ENCODE assay signal across 24 mouse cellular contexts in the genomic region with DNA sequence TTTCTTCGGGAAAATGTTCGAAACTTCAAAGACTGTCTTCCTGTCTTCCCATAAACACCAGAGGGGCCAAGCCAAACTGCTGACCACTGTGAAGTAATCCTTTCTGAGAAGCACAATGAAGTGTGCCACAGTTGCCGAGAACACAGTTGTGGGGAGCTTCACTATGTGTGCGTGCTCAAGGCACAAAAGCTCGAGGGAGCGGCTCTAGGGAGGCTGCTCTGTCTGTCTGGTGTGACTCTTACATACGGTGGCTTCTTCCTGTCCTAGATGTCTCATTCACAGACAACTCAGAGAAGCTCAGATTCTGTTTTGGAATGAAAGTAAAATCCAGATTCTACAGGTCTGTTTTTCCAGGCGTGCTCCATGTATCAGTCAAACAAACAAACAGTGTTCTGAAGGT. TPM values are rescaled to one million over a fixed set of nuclear protein-coding genes. Genes with fewer than 3 reads are reported as not detected.
DNase-seq lines count a peak whose midpoint lies in the region; ATAC-seq and TF ChIP-seq lines count a peak whose summit lies in the region.
"Had no signal": no experiment of that assay in that cellular context is flagged by ENCODE, and none has a peak within 500 bp of the region (broad histone marks: within the 10 kb centered on the region; RNA-seq: fewer than 3 reads in every experiment).

No protein-coding gene starts in this region.

- peaks cover 15% of the 10 kb centered on the region for H3K27me3 ChIP-seq in heart, embryonic 11.5 days (ENCODE audit: control insufficient read depth, insufficient read depth, low read length)
- peaks cover 4% of the 10 kb centered on the region; the same call in 1 of the 2 replicates for H3K27me3 ChIP-seq in lung, embryonic 14.5 days (ENCODE audit: insufficient read depth, low read length)
- peaks cover 30% of the 10 kb centered on the region for H3K27me3 ChIP-seq in midbrain, embryonic 11.5 days (ENCODE audit: control insufficient read depth, insufficient read depth, low read length)
- H3K27me3 ChIP-seq in midbrain, embryonic 16.5 days (ENCODE audit: control insufficient read depth, insufficient read depth, low read depth, low read length), result peaks cover under 1% of the 10 kb centered on the region; the same call in 1 of the 2 replicates
- H3K27me3 ChIP-seq: CH12.LX; forebrain, embryonic 13.5 days; forebrain, embryonic 15.5 days; Patski had no signal

- no peak for ATAC-seq in heart, embryonic 11.5 days (replicated peaks; ENCODE audit: insufficient number of reproducible peaks, low FRiP score, low TSS enrichment)
- ATAC-seq in lung, embryonic 14.5 days (ENCODE audit: insufficient read depth), result no peak
- ATAC-seq in midbrain, embryonic 11.5 days (ENCODE audit: low FRiP score), result no peak
- no peak for ATAC-seq in midbrain, embryonic 16.5 days
- ATAC-seq: activated CD4-positive, CD25-positive, alpha-beta regulatory T cell, adult 4 months; CD4-positive, CD25-positive, alpha-beta regulatory T cell, adult 4 months; forebrain, embryonic 13.5 days; forebrain, embryonic 15.5 days; Patski had no signal

- H3K4me1 ChIP-seq in heart, embryonic 11.5 days (ENCODE audit: control insufficient read depth, insufficient read depth, low read length), result peaks cover 13% of the 10 kb centered on the region
- H3K4me1 ChIP-seq in lung, embryonic 14.5 days (ENCODE audit: insufficient read depth), result peaks cover 5% of the 10 kb centered on the region
- H3K4me1 ChIP-seq in lung, adult 2 months (ENCODE audit: control insufficient read depth, insufficient read depth, low read length), result no peaks in the 10 kb centered on the region
- H3K4me1 ChIP-seq in midbrain, embryonic 11.5 days (ENCODE audit: control insufficient read depth, insufficient read depth, low read length), result peaks cover 20% of the 10 kb centered on the region
- H3K4me1 ChIP-seq in midbrain, embryonic 16.5 days (ENCODE audit: control insufficient read depth, insufficient read depth, low read length), result peaks cover 20% of the 10 kb centered on the region
- H3K4me1 ChIP-seq: forebrain, embryonic 15.5 days had no signal

- no peaks in the 10 kb centered on the region for H3K9me3 ChIP-seq in heart, embryonic 11.5 days (replicated peaks; ENCODE audit: control insufficient read depth, low read length)
- H3K9me3 ChIP-seq in lung, embryonic 14.5 days (ENCODE audit: low read depth, low read length), result no peaks in the 10 kb centered on the region
- H3K9me3 ChIP-seq in midbrain, embryonic 11.5 days (ENCODE audit: control insufficient read depth, low read length), result no peaks in the 10 kb centered on the region
- H3K9me3 ChIP-seq in midbrain, embryonic 16.5 days (replicated peaks; ENCODE audit: control insufficient read depth, low read length, poor library complexity, severe bottlenecking), result no peaks in the 10 kb centered on the region
- H3K9me3 ChIP-seq: embryonic facial prominence, embryonic 10.5 days; embryonic facial prominence, embryonic 12.5 days; forebrain, embryonic 13.5 days; forebrain, embryonic 15.5 days; G1E had no signal

- H3K4me3 ChIP-seq in heart, embryonic 11.5 days (ENCODE audit: low read depth, low read length), result no peak overlapping the region
- no peak overlapping the region for H3K4me3 ChIP-seq in lung, embryonic 14.5 days (ENCODE audit: low read depth, low read length)
- H3K4me3 ChIP-seq in lung, adult 2 months (replicated peaks; ENCODE audit: extremely low read depth, low read depth, low read length), result no peak overlapping the region
- H3K4me3 ChIP-seq in midbrain, embryonic 11.5 days (ENCODE audit: low read depth, low read length), result no peak overlapping the region
- H3K4me3 ChIP-seq in midbrain, embryonic 16.5 days (ENCODE audit: low read depth, low read length), result no peak overlapping the region
- H3K4me3 ChIP-seq: embryonic facial prominence, embryonic 10.5 days; embryonic facial prominence, embryonic 12.5 days; forebrain, embryonic 13.5 days; forebrain, embryonic 15.5 days had no signal

- TF ChIP-seq CTCF in lung, embryonic 14.5 days (IDR thresholded peaks at IDR 0.05; ENCODE audit: low read depth), result no peak
- TF ChIP-seq CTCF in lung, adult 2 months (IDR thresholded peaks at IDR 0.05; ENCODE audit: insufficient read depth, low read length), result no peak

- DNase-seq in heart, adult 11 months, result peak; percentile 81
- DNase-seq in lung, embryonic 14.5 days, result peak; percentile 24
- no peak for DNase-seq in lung, adult 2 months
- peak; percentile 82 for DNase-seq in midbrain, embryonic 11.5 days (ENCODE audit: low spot score, missing footprints)
- DNase-seq: adrenal gland, adult 8-10 months; adrenal gland, postnatal 14 days; adrenal gland, postnatal 36 days; B cell, adult 2 months; cerebellum, adult 11-12 months; cerebellum, adult 2 months; cerebellum, adult 9-10 months; cerebellum, postnatal 10 days; cerebellum, postnatal 25 days had no signal

- TF ChIP-seq POLR2A in lung, adult 2 months (IDR thresholded peaks at IDR 0.05; ENCODE audit: borderline replicate concordance, extremely low read depth, low read depth, low read length), result no peak

- H3K27ac ChIP-seq in heart, embryonic 11.5 days (ENCODE audit: low read depth, low read length), result no peak overlapping the region
- no peak overlapping the region for H3K27ac ChIP-seq in lung, embryonic 14.5 days (ENCODE audit: low read depth)
- no peak overlapping the region for H3K27ac ChIP-seq in midbrain, embryonic 11.5 days (ENCODE audit: low read depth, low read length)
- H3K27ac ChIP-seq in midbrain, embryonic 16.5 days (ENCODE audit: low read length), result no peak overlapping the region
- H3K27ac ChIP-seq: embryonic facial prominence, embryonic 10.5 days; embryonic facial prominence, embryonic 12.5 days; forebrain, embryonic 13.5 days; forebrain, embryonic 15.5 days had no signal

- no peaks in the 10 kb centered on the region for H3K36me3 ChIP-seq in heart, embryonic 11.5 days (ENCODE audit: control insufficient read depth, insufficient read depth, low read length)
- no peaks in the 10 kb centered on the region for H3K36me3 ChIP-seq in lung, embryonic 14.5 days (ENCODE audit: insufficient read depth)
- H3K36me3 ChIP-seq in midbrain, embryonic 11.5 days (ENCODE audit: control insufficient read depth, insufficient read depth, low read length), result no peaks in the 10 kb centered on the region
- H3K36me3 ChIP-seq in midbrain, embryonic 16.5 days (ENCODE audit: control insufficient read depth, insufficient read depth, low read length), result no peaks in the 10 kb centered on the region
- H3K36me3 ChIP-seq: embryonic facial prominence, embryonic 10.5 days; embryonic facial prominence, embryonic 12.5 days; forebrain, embryonic 15.5 days; G1E had no signal

- no peak overlapping the region for H3K4me2 ChIP-seq in heart, embryonic 11.5 days
- no peak overlapping the region for H3K4me2 ChIP-seq in lung, embryonic 14.5 days
- H3K4me2 ChIP-seq in midbrain, embryonic 11.5 days, result no peak overlapping the region
- no peak overlapping the region for H3K4me2 ChIP-seq in midbrain, embryonic 16.5 days (ENCODE audit: low read length)
- H3K4me2 ChIP-seq: embryonic facial prominence, embryonic 12.5 days; forebrain, embryonic 13.5 days; forebrain, embryonic 15.5 days had no signal

- no peak overlapping the region for H3K9ac ChIP-seq in heart, embryonic 11.5 days (ENCODE audit: low read depth, low read length)
- no peak overlapping the region for H3K9ac ChIP-seq in lung, embryonic 14.5 days
- H3K9ac ChIP-seq in midbrain, embryonic 11.5 days (ENCODE audit: low read length), result no peak overlapping the region
- no peak overlapping the region for H3K9ac ChIP-seq in midbrain, embryonic 16.5 days (ENCODE audit: low read depth, low read length)
- H3K9ac ChIP-seq: embryonic facial prominence, embryonic 12.5 days; forebrain, embryonic 13.5 days; forebrain, embryonic 15.5 days had no signal

- 67% methylated on average over 8 of the region's 8 CpGs for WGBS in heart, embryonic 11.5 days (ENCODE audit: insufficient replicate concordance)
- WGBS in lung, embryonic 14.5 days, result 58% methylated on average over 8 of the region's 8 CpGs
- 69% methylated on average over 8 of the region's 8 CpGs for WGBS in lung, adult 2 months
- WGBS in midbrain, embryonic 11.5 days, result 76% methylated on average over 8 of the region's 8 CpGs
- 72% methylated on average over 8 of the region's 8 CpGs for WGBS in midbrain, embryonic 16.5 days

RNA-seq across cellular contexts. Expression of gene Spry1, which starts 36.5 kb away (rescaled TPM):
- polyA plus RNA-seq in heart, embryonic 11.5 days (2014; fragmentation: Nextera tagmentation; extraction: Ambion mirVana), result 4.8 and 6.3 TPM in 2 replicates
- 15.6 and 17.8 TPM in 2 replicates for polyA plus RNA-seq in lung, embryonic 14.5 days (2014; fragmentation: Nextera tagmentation; extraction: Ambion mirVana)
- 105 and 124 TPM in 2 replicates for polyA plus RNA-seq in lung, adult 2 months (2012; rRNA removed)
- 10.0 and 10.3 TPM in 2 replicates for polyA plus RNA-seq in midbrain, embryonic 11.5 days (2014; fragmentation: Nextera tagmentation; extraction: Ambion mirVana)
- 6.5 and 8.8 TPM in 2 replicates for polyA plus RNA-seq in midbrain, embryonic 16.5 days (2015; fragmentation: Nextera tagmentation; extraction: Ambion mirVana)

RNA-seq across cellular contexts. Expression of gene Gm5148, which starts 48.0 kb away (rescaled TPM):
- polyA plus RNA-seq in heart, embryonic 11.5 days (2014; fragmentation: Nextera tagmentation; extraction: Ambion mirVana), result 1.4 and 3.7 TPM in 2 replicates
- polyA plus RNA-seq in lung, embryonic 14.5 days (2014; fragmentation: Nextera tagmentation; extraction: Ambion mirVana), result 6.6 and 6.7 TPM in 2 replicates
- 7.1 and 9.5 TPM in 2 replicates for polyA plus RNA-seq in lung, adult 2 months (2012; rRNA removed)
- 1.9 and 3.7 TPM in 2 replicates for polyA plus RNA-seq in midbrain, embryonic 11.5 days (2014; fragmentation: Nextera tagmentation; extraction: Ambion mirVana)
- 16.1 and 16.2 TPM in 2 replicates for polyA plus RNA-seq in midbrain, embryonic 16.5 days (2015; fragmentation: Nextera tagmentation; extraction: Ambion mirVana)
